29 mouse cellular contexts compared by ENCODE assay signal in genomic region chr10:102553941-102554340, GRCm38 (mm10). TPM values are rescaled to one million over a fixed set of nuclear protein-coding genes. Genes with fewer than 3 reads are reported as not detected.
DNase-seq lines count a peak whose midpoint lies in the region; ATAC-seq and TF ChIP-seq lines count a peak whose summit lies in the region.
"Had no signal": no experiment of that assay in that cellular context is flagged by ENCODE, and none has a peak within 500 bp of the region (broad histone marks: within the 10 kb centered on the region; RNA-seq: fewer than 3 reads in every experiment).

No protein-coding gene starts in this region.

- TF ChIP-seq CTCF in Patski (IDR thresholded peaks at IDR 0.05), result no peak

- 48% methylated on average over 4 of the region's 4 CpGs for WGBS in embryonic facial prominence, embryonic 14.5 days
- WGBS in embryonic facial prominence, embryonic 10.5 days, result 73% methylated on average over 4 of the region's 4 CpGs
- whole genome bisulfite sequencing in kidney, embryonic 16.5 days, result 45% methylated on average over 4 of the region's 4 CpGs

- H3K4me2 ChIP-seq in embryonic facial prominence, embryonic 14.5 days (ENCODE audit: low read depth, low read length), result no peak overlapping the region
- no peak overlapping the region for H3K4me2 ChIP-seq in kidney, embryonic 16.5 days (replicated peaks; ENCODE audit: low read depth, low read length)
- H3K4me2 ChIP-seq: embryonic facial prominence, embryonic 12.5 days; forebrain, embryonic 13.5 days; heart, embryonic 13.5 days; hindbrain, embryonic 14.5 days had no signal

- H3K4me1 ChIP-seq in embryonic facial prominence, embryonic 14.5 days (ENCODE audit: control insufficient read depth, insufficient read depth, low read length), result no peaks in the 10 kb centered on the region
- H3K4me1 ChIP-seq in embryonic facial prominence, embryonic 10.5 days, result no peaks in the 10 kb centered on the region
- H3K4me1 ChIP-seq in kidney, embryonic 16.5 days (ENCODE audit: insufficient read depth, low read length), result peaks cover 3% of the 10 kb centered on the region; the same call in 1 of the 2 replicates
- H3K4me1 ChIP-seq: embryonic facial prominence, embryonic 12.5 days; forebrain, embryonic 10.5 days; forebrain, embryonic 13.5 days; heart, embryonic 10.5 days; heart, embryonic 13.5 days had no signal

- no peaks in the 10 kb centered on the region for H3K36me3 ChIP-seq in embryonic facial prominence, embryonic 14.5 days (ENCODE audit: control insufficient read depth, insufficient read depth, low read length)
- no peaks in the 10 kb centered on the region for H3K36me3 ChIP-seq in embryonic facial prominence, embryonic 10.5 days (replicated peaks)
- no peaks in the 10 kb centered on the region for H3K36me3 ChIP-seq in kidney, embryonic 16.5 days (ENCODE audit: insufficient read depth, low read length)
- H3K36me3 ChIP-seq: embryonic facial prominence, embryonic 12.5 days; forebrain, embryonic 10.5 days; G1E; heart, embryonic 10.5 days; heart, embryonic 13.5 days had no signal

- H3K27ac ChIP-seq in embryonic facial prominence, embryonic 14.5 days (replicated peaks; ENCODE audit: low read depth, low read length), result no peak overlapping the region
- no peak overlapping the region for H3K27ac ChIP-seq in embryonic facial prominence, embryonic 10.5 days (replicated peaks)
- peak overlapping the region; percentile 29; the same call in 1 of the 2 replicates for H3K27ac ChIP-seq in kidney, embryonic 16.5 days (ENCODE audit: low read length)
- H3K27ac ChIP-seq: embryonic facial prominence, embryonic 12.5 days; forebrain, embryonic 10.5 days; forebrain, embryonic 13.5 days; heart, adult 2 months; heart, embryonic 10.5 days; heart, embryonic 13.5 days; hindbrain, embryonic 14.5 days; hindbrain, postnatal 0 days had no signal

- CTCF ChIA-PET in Patski (lab: Charles Lee), result interaction anchor here (1.4 kb wide), 1 partner anchor 11 kb away, joined by 3 read pairs; no protein-coding TSS in a partner anchor

- peak; percentile 45 for DNase-seq in embryonic facial prominence, embryonic 14.5 days (ENCODE audit: low spot score)
- no peak for DNase-seq in embryonic facial prominence, embryonic 10.5 days (ENCODE audit: low spot score)
- DNase-seq in kidney, adult 18-20 months, result no peak
- DNase-seq in Patski (ENCODE audit: low read depth, low spot score), result peak; percentile 63
- no peak for DNase-seq in lung, postnatal 25 days (ENCODE audit: low spot score)
- DNase-seq: adrenal gland, adult 2 months; adrenal gland, postnatal 14 days; B cell, adult 2 months; cerebellum, adult 11-12 months; cerebellum, adult 8-10 months; cerebellum, postnatal 14 days; gastrocnemius, postnatal 10 days; gastrocnemius, postnatal 36 days; heart, adult 2 months; heart, postnatal 14 days; heart, postnatal 4 days had no signal

- in situ Hi-C loops in Patski (cut with MboI; ENCODE audit: low pct_unique_long_range_greater_than_20kb), result no loop called here

- no peak for ATAC-seq in embryonic facial prominence, embryonic 14.5 days (ENCODE audit: low read depth)
- ATAC-seq in kidney, embryonic 16.5 days (ENCODE audit: low FRiP score, low TSS enrichment), result no peak
- ATAC-seq in Patski, result peak; percentile 99
- ATAC-seq: forebrain, embryonic 13.5 days; forebrain, embryonic 16.5 days; hindbrain, postnatal 0 days; inflammation-experienced regulatory T-cells, adult 6 months had no signal

- H3K27me3 ChIP-seq in embryonic facial prominence, embryonic 14.5 days (replicated peaks; ENCODE audit: control insufficient read depth, insufficient read depth, low read length), result no peaks in the 10 kb centered on the region
- H3K27me3 ChIP-seq in embryonic facial prominence, embryonic 10.5 days (replicated peaks; ENCODE audit: low read depth, poor library complexity, severe bottlenecking), result no peaks in the 10 kb centered on the region
- H3K27me3 ChIP-seq in kidney, embryonic 16.5 days (ENCODE audit: insufficient read depth, low read length), result no peaks in the 10 kb centered on the region
- no peaks in the 10 kb centered on the region for H3K27me3 ChIP-seq in Patski
- H3K27me3 ChIP-seq: CH12.LX; embryonic facial prominence, embryonic 12.5 days; forebrain, embryonic 13.5 days; heart, embryonic 13.5 days had no signal

- POLR2A ChIA-PET in Patski (lab: Charles Lee), result interaction anchor here (0.5 kb wide), 1 partner anchor 40 kb away, joined by 3 read pairs; no protein-coding TSS in a partner anchor

- no peaks in the 10 kb centered on the region for H3K9me3 ChIP-seq in embryonic facial prominence, embryonic 14.5 days (ENCODE audit: control insufficient read depth, low read length)
- H3K9me3 ChIP-seq in embryonic facial prominence, embryonic 10.5 days, result no peaks in the 10 kb centered on the region
- H3K9me3 ChIP-seq in kidney, embryonic 16.5 days (ENCODE audit: low read length), result no peaks in the 10 kb centered on the region
- H3K9me3 ChIP-seq: embryonic facial prominence, embryonic 12.5 days; forebrain, embryonic 10.5 days; forebrain, embryonic 13.5 days; G1E; heart, embryonic 10.5 days; heart, embryonic 13.5 days had no signal

- no peak overlapping the region for H3K4me3 ChIP-seq in embryonic facial prominence, embryonic 14.5 days (ENCODE audit: low read depth, low read length)
- H3K4me3 ChIP-seq in embryonic facial prominence, embryonic 10.5 days, result no peak overlapping the region
- H3K4me3 ChIP-seq in kidney, embryonic 16.5 days (ENCODE audit: low read length), result no peak overlapping the region
- H3K4me3 ChIP-seq: embryonic facial prominence, embryonic 12.5 days; erythroblast, embryonic 14.5 days; forebrain, embryonic 10.5 days; forebrain, embryonic 13.5 days; heart, adult 2 months; heart, embryonic 10.5 days; heart, embryonic 13.5 days had no signal

- no peak overlapping the region for H3K9ac ChIP-seq in embryonic facial prominence, embryonic 14.5 days (ENCODE audit: low read depth, low read length)
- H3K9ac ChIP-seq in kidney, embryonic 16.5 days (replicated peaks; ENCODE audit: low read length), result no peak overlapping the region
- H3K9ac ChIP-seq: embryonic facial prominence, embryonic 12.5 days; forebrain, embryonic 13.5 days; heart, embryonic 13.5 days; hindbrain, embryonic 14.5 days had no signal

RNA-seq across cellular contexts. Expression of gene Rassf9, which starts 41.9 kb away (rescaled TPM):
- 3.8 and 5.4 TPM in 2 replicates for polyA plus RNA-seq in embryonic facial prominence, embryonic 14.5 days (2014; fragmentation: Nextera tagmentation; extraction: Ambion mirVana)
- polyA plus RNA-seq in embryonic facial prominence, embryonic 10.5 days (2016; fragmentation: Nextera tagmentation; extraction: Ambion mirVana), result 1.9 and 2.3 TPM in 2 replicates
- polyA plus RNA-seq in kidney, embryonic 16.5 days (2015; fragmentation: Nextera tagmentation; extraction: Ambion mirVana), result 8.3 and 8.6 TPM in 2 replicates
- 0.03 TPM for polyA plus RNA-seq in Patski (2021)
- polyA plus RNA-seq: erythroblast, embryonic 14.5 days; G1E had no signal

Comparison
In these comparisons a context has a peak if more than half of its experiments do, and no peak if none do; other contexts are left out.
1. DNase-seq: peak in embryonic facial prominence, embryonic 14.5 days (single experiment) and Patski (single experiment); none in embryonic facial prominence, embryonic 10.5 days (single experiment), kidney, adult 18-20 months (single experiment) and lung, postnatal 25 days (single experiment).